In genomic region chr3:154879515-154879914, GRCm38 (mm10) we compare ENCODE assay signal across 29 mouse cellular contexts.
DNase-seq lines count a peak whose midpoint lies in the region; ATAC-seq and TF ChIP-seq lines count a peak whose summit lies in the region.
"Had no signal": no experiment of that assay in that cellular context is flagged by ENCODE, and none has a peak within 500 bp of the region (broad histone marks: within the 10 kb centered on the region; RNA-seq: fewer than 3 reads in every experiment).

No protein-coding gene starts in this region.

- H3K4me2 ChIP-seq in heart, embryonic 12.5 days, result no peak overlapping the region
- H3K4me2 ChIP-seq in intestine, embryonic 16.5 days (ENCODE audit: low read depth, low read length), result 0 out of 2 replicates have a peak overlapping the region, but pooled peaks have one; percentile 10
- H3K4me2 ChIP-seq in stomach, embryonic 16.5 days (ENCODE audit: low read depth, low read length), result no peak overlapping the region
- H3K4me2 ChIP-seq: forebrain, embryonic 13.5 days; hindbrain, embryonic 12.5 days; limb, embryonic 13.5 days; liver, embryonic 15.5 days; lung, embryonic 14.5 days; midbrain, embryonic 15.5 days; neural tube, embryonic 15.5 days had no signal

- no peak for TF ChIP-seq CTCF in kidney, adult 2 months (conservative IDR thresholded peaks at IDR 0.05; ENCODE audit: insufficient read depth, insufficient read length, low read depth, low read length)

- H3K4me3 ChIP-seq in heart, embryonic 12.5 days, result no peak overlapping the region
- no peak overlapping the region for H3K4me3 ChIP-seq in kidney, adult 2 months (ENCODE audit: insufficient read depth, low read depth, low read length)
- no peak overlapping the region for H3K4me3 ChIP-seq in intestine, embryonic 16.5 days (ENCODE audit: low read length)
- H3K4me3 ChIP-seq in stomach, embryonic 16.5 days (replicated peaks; ENCODE audit: low read length), result no peak overlapping the region
- H3K4me3 ChIP-seq: forebrain, embryonic 13.5 days; hindbrain, embryonic 12.5 days; left cerebral cortex, adult 2 months; limb, embryonic 13.5 days; liver, embryonic 15.5 days; midbrain, embryonic 10.5 days; midbrain, embryonic 15.5 days; neural tube, embryonic 15.5 days had no signal

- H3K36me3 ChIP-seq in heart, embryonic 12.5 days, result no peaks in the 10 kb centered on the region
- H3K36me3 ChIP-seq in kidney, adult 2 months (ENCODE audit: control insufficient read depth, insufficient read depth, low read length), result no peaks in the 10 kb centered on the region
- H3K36me3 ChIP-seq in intestine, embryonic 16.5 days (ENCODE audit: control insufficient read depth, insufficient read depth, low read length), result no peaks in the 10 kb centered on the region
- H3K36me3 ChIP-seq in stomach, embryonic 16.5 days (ENCODE audit: control insufficient read depth, insufficient read depth, low read length), result no peaks in the 10 kb centered on the region
- H3K36me3 ChIP-seq: G1E; hindbrain, embryonic 12.5 days; limb, embryonic 13.5 days; liver, embryonic 15.5 days; midbrain, embryonic 10.5 days; midbrain, embryonic 15.5 days; neural tube, embryonic 15.5 days had no signal

- H3K9ac ChIP-seq in heart, embryonic 12.5 days, result no peak overlapping the region
- H3K9ac ChIP-seq in intestine, embryonic 16.5 days (ENCODE audit: low read depth, low read length), result no peak overlapping the region
- H3K9ac ChIP-seq in stomach, embryonic 16.5 days (ENCODE audit: low read length), result no peak overlapping the region
- H3K9ac ChIP-seq: forebrain, embryonic 13.5 days; hindbrain, embryonic 12.5 days; limb, embryonic 13.5 days; liver, embryonic 15.5 days; lung, embryonic 14.5 days; midbrain, embryonic 15.5 days; neural tube, embryonic 15.5 days had no signal

- DNase-seq in heart, adult 11 months, result peak; percentile 81
- DNase-seq in kidney, adult 2 months, result peak; percentile 13
- no peak for DNase-seq in kidney, adult 11 months
- DNase-seq in gastrocnemius, postnatal 14 days, result no peak
- no peak for DNase-seq in cerebellum, postnatal 14 days
- DNase-seq: adrenal gland, postnatal 10 days; cerebellum, adult 8-10 months; cerebellum, postnatal 36 days; gastrocnemius, postnatal 10 days; kidney, adult 8-10 months; kidney, postnatal 14 days; lung, embryonic 14.5 days; lung, postnatal 14 days; right cerebral cortex, postnatal 25 days; spleen, adult 18-20 months; thymus, adult 2 months; thymus, postnatal 36 days had no signal

- TF ChIP-seq POLR2A in kidney, adult 2 months (IDR thresholded peaks at IDR 0.05; ENCODE audit: low read depth, low read length), result no peak

- intact Hi-C loops in gastrocnemius, postnatal 14 days (cut with DNase I; ENCODE audit: low total_unique reads), result no loop called here

- no peaks in the 10 kb centered on the region for H3K27me3 ChIP-seq in heart, embryonic 12.5 days (replicated peaks)
- H3K27me3 ChIP-seq in kidney, adult 2 months (replicated peaks; ENCODE audit: control insufficient read depth, insufficient read depth, low read length), result no peaks in the 10 kb centered on the region; the same call in 1 of the 2 replicates
- no peaks in the 10 kb centered on the region for H3K27me3 ChIP-seq in intestine, embryonic 16.5 days (replicated peaks; ENCODE audit: control insufficient read depth, insufficient read depth, low read length)
- H3K27me3 ChIP-seq in stomach, embryonic 16.5 days (ENCODE audit: control insufficient read depth, insufficient read depth, low read length), result no peaks in the 10 kb centered on the region
- H3K27me3 ChIP-seq: forebrain, embryonic 13.5 days; hindbrain, embryonic 12.5 days; limb, embryonic 13.5 days; liver, embryonic 15.5 days; midbrain, embryonic 15.5 days; neural tube, embryonic 15.5 days had no signal

- no peak for ATAC-seq in heart, embryonic 12.5 days (ENCODE audit: insufficient number of reproducible peaks, low FRiP score)
- peak; percentile 89 for ATAC-seq in intestine, embryonic 16.5 days
- 0 out of 2 replicates have a peak, but pooled peaks have one; percentile 38 for ATAC-seq in stomach, embryonic 16.5 days (ENCODE audit: insufficient read depth, low FRiP score)
- ATAC-seq: midbrain, embryonic 15.5 days had no signal

- H3K27ac ChIP-seq in heart, embryonic 12.5 days (ENCODE audit: poor library complexity, severe bottlenecking), result no peak overlapping the region
- no peak overlapping the region for H3K27ac ChIP-seq in kidney, adult 2 months (ENCODE audit: insufficient read depth, low read depth, low read length)
- peak overlapping the region; percentile 64 for H3K27ac ChIP-seq in intestine, embryonic 16.5 days (ENCODE audit: low read length)
- H3K27ac ChIP-seq in stomach, embryonic 16.5 days (ENCODE audit: low read length), result no peak overlapping the region
- H3K27ac ChIP-seq: forebrain, embryonic 13.5 days; hindbrain, embryonic 12.5 days; left cerebral cortex, adult 2 months; limb, embryonic 13.5 days; liver, embryonic 15.5 days; midbrain, embryonic 10.5 days; midbrain, embryonic 15.5 days; neural tube, embryonic 15.5 days had no signal

- no peaks in the 10 kb centered on the region for H3K9me3 ChIP-seq in heart, embryonic 12.5 days (replicated peaks)
- no peaks in the 10 kb centered on the region for H3K9me3 ChIP-seq in intestine, embryonic 16.5 days (ENCODE audit: control insufficient read depth, low read length)
- H3K9me3 ChIP-seq in stomach, embryonic 16.5 days (replicated peaks; ENCODE audit: control insufficient read depth, low read length), result no peaks in the 10 kb centered on the region
- H3K9me3 ChIP-seq: forebrain, embryonic 13.5 days; hindbrain, embryonic 12.5 days; limb, embryonic 13.5 days; liver, embryonic 15.5 days; midbrain, embryonic 10.5 days; midbrain, embryonic 15.5 days; neural tube, embryonic 15.5 days had no signal

- WGBS in heart, embryonic 12.5 days, result 17% methylated on average over 2 of the region's 2 CpGs
- WGBS in kidney, adult 2 months, result 48% methylated on average over 2 of the region's 2 CpGs
- 18% methylated on average over 2 of the region's 2 CpGs for WGBS in intestine, embryonic 16.5 days
- 30% methylated on average over 2 of the region's 2 CpGs for WGBS in stomach, embryonic 16.5 days

- peaks cover 33% of the 10 kb centered on the region for H3K4me1 ChIP-seq in heart, embryonic 12.5 days (replicated peaks)
- H3K4me1 ChIP-seq in kidney, adult 2 months (ENCODE audit: control insufficient read depth, insufficient read depth, low read length), result no peaks in the 10 kb centered on the region
- H3K4me1 ChIP-seq in intestine, embryonic 16.5 days (ENCODE audit: control insufficient read depth, insufficient read depth, low read length), result 0 out of 2 replicates have a peak, but pooled peaks cover 9% of the 10 kb centered on the region
- H3K4me1 ChIP-seq in stomach, embryonic 16.5 days (ENCODE audit: control insufficient read depth, insufficient read depth, low read length), result no peaks in the 10 kb centered on the region
- H3K4me1 ChIP-seq: hindbrain, embryonic 12.5 days; limb, embryonic 13.5 days; liver, embryonic 15.5 days had no signal

Comparison
In these comparisons a context has a peak if more than half of its experiments do, and no peak if none do; other contexts are left out.
1. DNase-seq: peak in heart, adult 11 months (single experiment) and kidney, adult 2 months (single experiment); none in kidney, adult 11 months (single experiment), gastrocnemius, postnatal 14 days (single experiment) and cerebellum, postnatal 14 days (0 of 2).